Mouse (Mus musculus): ENCODE measurements at regions not wholly inside any gene's neighbourhood (a gene's known extent, or its start where the extent isn't known, plus 50 kb on each side); places are given as distances from the start of the nearest gene placed in this dataset.

DNA sequence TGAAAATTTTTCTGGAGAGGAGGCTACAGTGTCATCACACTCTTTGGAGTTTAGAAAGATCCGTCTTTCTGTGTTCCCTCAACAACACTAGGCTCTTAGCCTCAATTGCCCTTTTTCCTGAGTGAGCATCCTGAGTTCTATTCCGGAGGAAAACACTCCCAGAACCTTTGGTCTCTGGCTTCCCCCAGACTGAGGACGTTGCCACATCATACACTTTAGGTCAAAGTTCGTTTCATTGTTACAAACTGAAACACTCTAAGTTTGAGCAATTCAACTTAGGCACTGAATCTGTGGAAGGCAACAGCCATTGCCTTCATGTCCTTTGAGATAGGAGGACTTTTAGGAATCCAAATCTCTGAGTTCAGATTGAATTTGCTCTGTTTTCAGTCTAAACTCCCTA is 85.0 kb downstream of the Arl4a start:
- no peak for DNase-seq

GRCm38 (mm10) chr12:39951911-39952310 is 85.9 kb downstream of the Arl4a start:
- peak; percentile 21 for DNase-seq

DNA sequence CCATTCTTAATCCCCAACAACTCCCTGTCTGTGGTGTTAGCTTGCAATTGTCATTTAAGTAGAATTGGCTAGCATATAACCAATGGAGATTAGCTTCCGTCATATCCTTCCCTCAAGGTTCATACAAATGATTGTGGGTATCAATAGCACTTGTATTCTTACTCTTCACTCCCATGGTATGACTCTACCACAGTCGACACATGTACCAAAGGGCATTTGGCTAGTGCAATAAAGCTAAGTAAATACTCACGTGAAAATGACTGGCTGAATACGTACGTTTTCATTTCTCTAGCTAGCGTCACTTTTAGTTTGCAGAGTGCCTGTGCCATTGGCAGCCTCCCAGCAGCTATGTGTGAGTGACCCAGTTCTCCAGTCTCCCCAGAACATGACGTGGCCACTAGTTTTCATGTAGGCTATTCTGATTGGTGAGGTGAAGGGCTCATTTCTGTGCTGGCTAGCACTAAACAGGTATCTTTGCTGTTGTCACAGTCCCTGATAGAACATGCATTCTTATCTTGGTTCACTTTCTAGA is 87.5 kb downstream of the Arl4a start:
- peak; percentile 73 for DNase-seq

DNA sequence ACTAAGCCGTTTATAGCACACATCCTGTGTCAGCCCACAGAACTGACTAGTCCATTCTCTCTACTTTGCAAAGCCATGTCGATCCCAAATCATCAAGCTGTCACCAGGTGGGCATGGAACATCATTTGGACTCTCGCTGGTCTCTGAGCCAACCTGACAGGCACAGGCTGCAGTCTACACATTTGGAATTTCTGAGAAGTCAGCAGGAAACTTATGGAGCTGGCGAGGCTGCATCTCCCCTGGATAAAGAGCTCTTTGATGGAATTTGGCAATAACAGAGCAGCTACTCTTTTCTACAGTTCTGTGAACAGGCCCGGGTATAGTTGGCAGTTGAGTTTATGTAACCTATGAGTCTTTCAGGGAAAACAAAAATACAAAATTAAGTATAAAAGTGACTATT is 94.9 kb downstream of the Arl4a start:
- no peak for DNase-seq

- DNase-seq = no peak
Observed at GRCm38 (mm10) chr12:39941162-39941561, 96.7 kb downstream of the Arl4a start.

DNA sequence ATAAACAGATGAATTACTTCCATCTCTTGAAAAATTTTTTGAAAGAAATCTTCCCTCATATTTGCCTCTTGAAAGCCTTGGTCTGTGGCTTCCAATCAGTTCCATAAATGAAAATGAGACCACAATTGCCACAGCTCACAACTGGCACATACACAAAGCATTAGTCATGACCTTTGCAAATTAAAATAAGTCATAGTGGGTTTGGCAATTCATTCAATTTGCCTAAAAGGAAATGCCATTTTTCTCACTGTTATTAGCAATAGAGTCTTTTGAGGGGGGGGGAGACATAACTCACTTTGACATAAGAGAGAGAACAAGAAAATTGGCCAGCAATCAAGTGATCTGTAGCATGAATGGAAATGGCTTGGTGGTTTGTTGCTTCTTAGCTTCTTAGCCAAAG is 98.8 kb downstream of the Arl4a start:
- DNase-seq = no peak

DNA sequence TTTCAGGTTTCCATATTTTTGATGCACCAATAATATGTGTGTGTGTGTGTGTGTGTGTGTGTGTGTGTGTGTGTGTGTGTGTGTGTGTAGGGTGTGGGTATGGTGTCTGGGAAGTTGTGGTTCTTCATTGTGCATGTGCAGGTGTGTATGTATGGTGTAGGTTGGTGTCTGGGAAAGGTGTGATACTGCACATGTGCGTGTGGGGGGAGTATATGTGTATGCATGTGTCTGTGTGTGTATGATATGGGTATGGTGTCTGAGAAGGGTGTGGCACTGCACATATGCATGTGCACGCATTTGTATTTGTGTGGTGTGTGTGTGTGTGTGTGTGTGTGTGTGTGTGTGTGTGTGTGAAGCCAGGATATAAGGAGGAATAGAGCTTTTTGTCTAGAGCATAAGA is 99.6 kb downstream of the Arl4a start:
- no peak for DNase-seq

GRCm38 (mm10) chr12:39936331-39936730 is 101.5 kb downstream of the Arl4a start:
- DNase-seq = no peak

GRCm38 (mm10) chr12:39935775-39936174 is 102.0 kb downstream of the Arl4a start:
- DNase-seq = no peak

- DNase-seq = no peak
Observed at GRCm38 (mm10) chr12:39934877-39935276, 102.9 kb downstream of the Arl4a start.

DNA sequence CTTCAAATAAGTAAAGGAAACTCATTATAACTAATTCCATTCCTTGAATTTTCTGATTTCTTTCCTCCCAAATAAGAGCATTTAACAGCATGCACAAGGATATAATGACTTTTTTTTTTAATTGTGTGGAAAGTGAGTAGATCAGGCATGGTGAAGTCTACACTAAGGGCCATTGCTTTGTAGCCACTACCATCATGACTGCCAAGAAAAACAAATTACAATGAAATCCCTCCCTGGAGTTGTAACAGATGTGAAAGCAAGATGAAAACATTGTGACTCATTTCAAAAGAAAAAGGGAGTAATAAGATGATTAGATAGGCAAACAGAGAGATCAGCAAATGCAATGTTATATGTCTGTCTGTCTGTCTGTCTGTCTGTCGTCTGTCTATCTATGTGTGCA is 106.6 kb downstream of the Arl4a start:
- DNase-seq = no peak

- DNase-seq = no peak
Observed at GRCm38 (mm10) chr12:39927902-39928301, 109.9 kb downstream of the Arl4a start.

GRCm38 (mm10) chr12:39927014-39927413 is 110.8 kb downstream of the Arl4a start:
- peak; percentile 13 for DNase-seq

GRCm38 (mm10) chr12:39921481-39921880 is 116.3 kb downstream of the Arl4a start:
- DNase-seq = no peak

GRCm38 (mm10) chr12:39920466-39920913 is 117.3 kb downstream of the Arl4a start:
- peak; percentile 20 for DNase-seq

DNA sequence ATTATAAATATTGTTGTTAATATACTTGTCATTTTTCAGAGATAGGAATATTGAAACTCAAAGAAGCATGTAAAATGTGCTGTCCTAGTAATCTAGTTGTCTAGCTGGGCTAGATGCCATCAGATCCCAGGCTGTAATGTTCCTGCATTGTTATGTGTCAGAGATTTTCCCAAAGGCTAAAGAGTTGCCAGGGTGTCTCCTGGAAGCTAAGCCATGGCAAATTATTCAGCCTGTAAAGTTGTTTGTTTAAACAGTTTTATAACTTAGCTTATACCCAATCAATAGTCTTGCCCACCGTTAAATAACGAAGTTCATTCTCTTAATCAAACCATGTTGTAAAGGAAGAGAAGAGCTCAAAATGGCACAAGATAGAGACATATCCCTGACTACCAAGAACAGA is 117.9 kb downstream of the Arl4a start:
- DNase-seq = no peak

- no peak for DNase-seq
Observed at GRCm38 (mm10) chr12:39888493-39888892, 149.3 kb downstream of the Arl4a start.

GRCm38 (mm10) chr12:39885366-39885765 is 152.5 kb downstream of the Arl4a start:
- DNase-seq = no peak

DNA sequence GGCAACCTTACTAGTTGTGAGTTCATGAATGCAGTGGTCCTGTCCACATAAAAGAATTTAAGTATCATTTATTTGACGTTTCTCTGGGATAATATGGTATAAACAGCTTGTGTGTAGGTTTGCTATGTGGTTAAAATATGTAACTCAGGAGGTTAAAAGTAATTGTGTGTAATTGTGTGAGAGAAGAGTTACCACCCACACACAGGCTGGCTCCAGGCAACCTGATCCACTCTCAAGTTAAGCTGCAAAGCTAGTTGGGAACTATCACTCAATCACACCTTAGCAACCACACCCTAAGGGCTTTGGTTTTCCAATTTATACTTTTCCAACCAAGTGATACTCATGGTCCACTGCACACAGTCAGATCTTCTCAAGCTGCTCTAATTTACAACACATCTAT is 157.5 kb downstream of the Arl4a start:
- no peak for DNase-seq

DNA sequence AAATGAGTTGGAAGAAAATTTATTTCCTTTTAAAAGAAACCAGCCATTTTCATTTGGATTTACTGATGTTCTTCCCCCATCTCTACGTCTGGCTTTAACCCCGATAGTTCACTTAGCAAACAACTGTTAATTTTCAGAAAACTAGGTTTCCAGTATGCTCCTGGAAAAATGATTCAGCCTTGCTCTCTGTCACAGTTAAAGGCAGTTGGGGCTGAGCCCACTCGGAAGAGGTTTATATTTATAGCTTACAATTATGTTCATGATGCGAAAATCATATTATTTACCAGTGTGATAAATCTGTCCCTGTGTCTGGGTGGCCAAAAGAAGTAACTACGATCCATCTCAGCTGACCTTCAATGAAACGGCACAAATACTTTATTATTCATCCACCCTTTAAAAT is 163.9 kb downstream of the Arl4a start:
- DNase-seq = no peak

DNA sequence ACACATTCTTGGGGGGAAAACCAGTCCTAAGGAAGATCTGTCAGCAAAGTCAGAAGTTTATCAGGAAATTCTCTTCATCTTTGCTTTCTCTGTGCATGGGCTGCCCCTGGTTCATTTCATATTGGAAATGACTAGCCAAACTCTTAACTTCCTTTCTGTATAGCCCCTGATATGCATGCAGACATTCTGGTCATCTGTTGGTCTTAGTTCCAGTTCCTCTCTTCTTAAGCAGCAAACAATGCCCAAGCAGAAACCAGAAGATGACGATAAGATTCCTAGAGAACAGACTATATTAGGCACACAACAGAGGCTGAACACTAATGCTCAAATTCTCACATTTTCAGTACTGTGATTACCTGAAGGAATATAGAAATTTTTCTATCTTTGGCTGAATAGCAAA is 176.0 kb downstream of the Arl4a start:
- no peak for DNase-seq

DNA sequence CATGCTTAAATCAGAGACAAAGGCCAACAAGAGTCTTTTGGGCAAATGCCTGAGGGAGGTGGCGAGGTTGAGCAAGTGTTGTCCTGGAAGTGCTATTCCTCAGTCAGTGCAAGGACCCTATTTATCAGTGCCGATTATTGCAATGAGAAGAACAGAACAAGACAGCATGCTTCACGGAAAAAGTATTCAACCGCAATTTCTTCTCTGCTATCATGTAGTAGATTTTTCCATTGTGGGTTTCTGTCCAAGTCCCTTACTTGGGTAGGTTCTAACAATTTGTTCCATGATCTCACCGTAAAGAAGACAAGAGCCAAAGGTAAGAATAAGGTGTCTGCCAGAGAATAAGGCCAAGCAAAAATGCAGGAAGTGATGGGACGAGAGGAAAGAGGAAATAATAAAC is 186.2 kb downstream of the Arl4a start:
- DNase-seq = no peak

DNA sequence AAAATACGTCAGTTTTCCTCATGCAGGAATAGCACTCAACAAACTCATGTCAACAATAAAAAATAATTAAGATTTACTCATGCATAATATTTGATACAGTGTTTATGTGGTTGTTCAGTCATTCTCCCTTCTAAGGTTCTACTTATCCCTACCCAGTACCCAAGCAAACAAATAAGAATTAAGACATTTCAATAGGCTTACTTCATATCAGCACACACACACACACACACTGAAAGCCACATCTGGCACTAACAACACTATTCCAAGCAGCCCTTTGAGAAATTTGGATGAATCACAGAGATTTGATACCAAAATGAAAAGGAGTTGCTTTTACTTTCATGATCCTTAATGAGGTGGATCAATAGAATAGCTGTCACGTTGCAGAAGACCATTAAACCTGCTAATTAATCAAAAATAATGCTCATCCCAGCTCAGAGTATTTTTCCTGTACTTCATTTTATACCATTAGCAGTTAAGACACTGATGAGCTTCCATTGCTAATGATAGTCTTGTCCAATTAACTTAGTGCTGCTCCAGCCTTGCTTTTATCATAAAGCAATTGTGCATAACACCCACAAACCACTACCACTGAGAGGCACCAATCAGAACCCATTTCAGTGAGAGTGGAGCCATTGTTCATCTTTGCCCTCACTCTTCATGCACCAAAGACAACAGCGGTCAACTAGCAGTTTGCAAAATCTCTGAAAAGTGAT is 188.3 kb downstream of the Arl4a start:
- no peak for DNase-seq

GRCm38 (mm10) chr12:39840615-39841014 is 197.2 kb downstream of the Arl4a start:
- no peak for DNase-seq

Data from adrenal gland, postnatal 25 days (tissue).